Mouse (Mus musculus): ENCODE data around the gene Csad.

The Csad gene

DNA sequence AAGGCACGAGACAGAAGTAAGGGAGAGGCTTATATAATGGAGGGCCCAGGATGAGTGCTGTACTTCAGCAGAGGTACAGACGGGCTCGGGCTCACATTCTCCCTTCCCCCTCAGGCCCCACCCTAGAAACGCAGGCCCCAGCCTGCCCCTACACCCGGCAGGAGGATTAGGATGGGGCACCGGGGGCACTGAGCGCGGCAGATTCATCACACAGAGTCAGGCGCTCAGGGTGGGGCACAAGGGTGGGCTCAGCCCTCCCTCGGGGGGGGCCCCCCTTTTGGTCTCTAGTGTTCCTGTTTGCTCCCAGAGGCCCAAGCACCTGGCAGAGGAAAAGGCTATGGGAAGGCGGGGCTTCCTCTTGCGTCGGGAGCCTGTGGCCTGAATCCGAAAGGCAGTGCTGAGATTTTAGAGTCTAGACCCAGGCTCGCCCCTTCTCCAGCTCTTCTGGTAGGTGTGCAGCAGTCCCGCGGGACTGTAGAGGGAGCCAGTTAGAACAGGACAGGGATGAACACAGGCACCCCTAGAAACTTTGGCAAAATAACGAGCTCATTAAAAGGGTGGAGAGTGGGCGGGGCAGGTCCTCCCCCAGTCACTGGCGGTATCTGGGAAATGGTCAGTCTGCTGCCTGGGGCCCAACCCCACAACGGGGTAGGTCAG, 31.0 kb upstream of the Csad start:
- WGBS: 48% methylated on average over 21 of the region's 21 CpGs

DNA sequence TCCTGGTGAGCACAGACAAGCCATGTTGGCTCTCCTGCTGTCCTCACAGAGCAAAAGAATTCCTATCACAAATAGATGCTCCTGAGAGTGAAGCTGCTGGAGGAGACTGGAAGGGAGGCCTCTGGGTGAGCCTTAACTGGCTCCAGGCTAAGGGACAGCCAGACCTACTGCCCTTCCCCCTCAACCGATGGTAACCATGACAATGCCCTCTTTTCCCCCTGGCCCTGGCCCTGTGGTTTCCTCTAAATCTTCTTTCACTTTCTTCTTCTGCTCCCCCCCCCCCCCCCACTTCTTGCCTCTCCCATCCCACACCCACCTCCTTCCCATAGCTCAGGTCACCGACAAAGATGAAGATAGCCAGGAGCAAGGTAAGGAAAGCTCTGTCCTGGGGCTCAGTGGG, 29.4 kb upstream of the Csad start:
- 52% methylated on average over 2 of the region's 2 CpGs for WGBS

DNA sequence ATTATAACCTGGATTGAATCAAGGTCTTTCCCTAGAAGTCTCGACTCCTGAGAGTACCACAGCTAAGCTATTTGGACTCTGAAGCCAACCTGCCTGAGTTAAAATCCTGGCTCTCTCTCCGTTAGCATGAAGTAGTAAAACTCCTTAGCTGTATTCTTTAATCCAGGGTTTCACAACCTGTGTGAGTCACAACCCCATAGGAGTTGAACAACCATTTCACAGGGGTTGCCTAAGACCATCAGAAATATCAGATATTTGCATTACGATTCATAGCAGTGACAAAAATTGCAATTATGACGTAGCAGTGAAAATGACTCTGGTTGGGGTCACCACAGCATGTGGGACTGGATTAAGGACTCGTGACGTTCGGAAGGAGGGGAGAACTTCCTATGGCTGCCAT, 28.2 kb upstream of the Csad start:
- 91% methylated on average over 7 of the region's 7 CpGs for WGBS

DNA sequence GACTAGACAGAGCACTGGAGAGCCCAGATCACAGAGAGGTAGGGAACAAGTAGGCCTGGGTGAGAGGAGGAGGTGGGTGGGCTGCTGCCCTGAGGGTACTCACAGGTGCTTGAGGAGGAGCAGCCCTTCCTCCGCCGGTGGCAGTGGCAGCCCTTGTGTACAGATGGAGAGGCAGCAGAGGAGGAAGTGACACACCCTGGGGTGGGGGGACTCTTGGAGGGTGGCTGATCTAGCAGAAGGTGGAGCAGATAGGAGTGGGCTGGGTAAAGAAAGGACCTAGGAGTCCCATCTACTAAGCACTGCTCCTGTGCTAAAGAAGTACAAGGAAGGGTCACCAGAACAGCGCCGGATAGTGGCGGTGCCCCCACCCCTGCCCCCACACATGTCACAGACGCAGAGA, 27.2 kb upstream of the Csad start, which contains the start of gene Itgb7:
Itgb7 (minus strand) TSS at position 197 of the 400 bp plus-strand sequence.
- WGBS: 56% methylated on average over 6 of the region's 6 CpGs

DNA sequence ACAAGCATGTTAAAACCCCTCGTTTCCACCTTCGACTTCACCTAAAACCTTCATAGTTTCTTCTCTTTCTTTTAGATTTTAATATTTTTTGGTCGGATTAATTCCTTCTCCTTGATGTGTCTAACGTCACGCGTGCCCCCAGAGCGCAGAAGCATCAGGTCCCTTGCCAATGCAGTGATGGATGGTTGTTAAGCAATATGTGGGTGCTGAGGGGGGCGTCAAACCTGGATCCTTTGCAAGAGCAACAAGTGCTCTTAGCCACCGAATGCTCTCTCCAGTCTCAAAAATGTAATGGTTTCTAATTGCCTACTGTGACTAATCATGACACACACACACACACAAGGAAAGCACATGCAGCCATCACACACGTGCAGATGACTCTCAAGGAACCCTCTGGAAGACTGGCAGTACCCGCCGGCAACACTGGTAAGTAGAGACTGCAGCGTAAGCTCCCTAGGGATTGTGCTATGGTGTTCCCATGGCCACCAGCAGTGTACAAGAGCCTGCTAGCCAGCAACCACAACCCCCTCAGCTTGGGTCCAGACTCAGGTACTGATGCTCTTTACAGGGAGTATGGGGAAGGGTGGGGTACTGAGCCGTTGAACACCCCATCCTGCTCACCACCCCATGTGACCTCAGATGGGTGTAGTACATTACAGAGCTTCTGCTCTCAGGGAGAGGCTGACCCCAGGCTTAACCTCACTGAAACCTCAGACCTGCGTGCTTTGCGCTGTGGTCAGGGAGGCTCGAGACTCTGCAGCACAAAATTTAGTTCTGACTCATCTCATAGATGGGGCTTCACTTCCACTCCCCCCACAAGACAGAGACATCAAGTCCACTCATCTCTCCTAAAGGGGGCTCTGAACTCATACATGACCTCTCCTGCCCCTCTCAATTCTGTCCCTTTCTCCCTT, 26.1 kb upstream of the Csad start:
- WGBS: 81% methylated on average over 17 of the region's 17 CpGs

DNA sequence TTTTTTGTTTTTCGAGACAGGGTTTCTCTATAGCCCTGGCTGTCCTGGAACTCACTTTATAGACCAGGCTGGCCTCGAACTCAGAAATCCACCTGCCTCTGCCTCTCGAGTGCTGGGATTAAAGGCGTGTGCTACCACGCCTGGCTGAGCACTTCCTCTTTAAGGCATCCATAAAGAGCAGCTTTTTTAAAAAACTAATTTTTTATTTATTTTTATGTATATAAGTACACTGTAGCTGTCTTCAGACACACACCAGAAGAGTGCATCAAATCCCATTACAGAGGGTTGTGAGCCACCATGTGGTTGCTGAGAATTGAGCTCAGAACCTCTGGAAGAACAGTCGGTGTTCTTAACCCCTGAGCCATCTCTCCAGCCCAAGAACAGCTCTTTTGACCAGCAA, 21.1 kb upstream of the Csad start:
- WGBS: 84% methylated on average over 6 of the region's 6 CpGs

DNA sequence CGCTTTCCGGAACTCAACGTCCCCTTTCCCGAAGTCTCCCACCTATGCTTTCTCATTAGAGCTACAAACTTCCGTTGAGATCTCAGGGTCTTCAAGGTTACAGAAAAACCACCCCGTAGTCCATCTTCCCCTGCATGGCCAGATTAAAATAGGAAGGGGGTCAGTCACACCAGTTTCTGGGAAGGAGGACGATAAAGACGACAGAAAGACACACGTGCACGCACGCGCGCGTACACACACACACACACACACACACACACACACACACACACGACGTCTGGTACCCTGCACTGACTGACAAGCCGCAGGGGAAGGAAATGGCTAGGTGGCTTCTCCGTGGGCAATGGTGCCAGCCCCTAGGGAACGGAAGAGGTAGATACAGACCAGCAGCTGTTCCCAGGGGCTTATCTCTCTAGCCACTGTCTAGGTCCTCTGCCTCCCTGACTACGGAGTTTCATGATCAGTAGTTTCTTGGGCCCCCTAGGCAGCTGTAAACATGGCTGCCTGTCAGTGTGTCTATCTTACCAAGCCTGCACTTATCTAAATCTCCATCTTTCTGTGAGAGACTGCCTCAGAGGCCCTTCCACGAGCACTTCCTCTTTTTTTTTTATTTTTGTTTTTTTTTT, 20.6 kb upstream of the Csad start:
- 22% methylated on average over 21 of the region's 21 CpGs for WGBS

DNA sequence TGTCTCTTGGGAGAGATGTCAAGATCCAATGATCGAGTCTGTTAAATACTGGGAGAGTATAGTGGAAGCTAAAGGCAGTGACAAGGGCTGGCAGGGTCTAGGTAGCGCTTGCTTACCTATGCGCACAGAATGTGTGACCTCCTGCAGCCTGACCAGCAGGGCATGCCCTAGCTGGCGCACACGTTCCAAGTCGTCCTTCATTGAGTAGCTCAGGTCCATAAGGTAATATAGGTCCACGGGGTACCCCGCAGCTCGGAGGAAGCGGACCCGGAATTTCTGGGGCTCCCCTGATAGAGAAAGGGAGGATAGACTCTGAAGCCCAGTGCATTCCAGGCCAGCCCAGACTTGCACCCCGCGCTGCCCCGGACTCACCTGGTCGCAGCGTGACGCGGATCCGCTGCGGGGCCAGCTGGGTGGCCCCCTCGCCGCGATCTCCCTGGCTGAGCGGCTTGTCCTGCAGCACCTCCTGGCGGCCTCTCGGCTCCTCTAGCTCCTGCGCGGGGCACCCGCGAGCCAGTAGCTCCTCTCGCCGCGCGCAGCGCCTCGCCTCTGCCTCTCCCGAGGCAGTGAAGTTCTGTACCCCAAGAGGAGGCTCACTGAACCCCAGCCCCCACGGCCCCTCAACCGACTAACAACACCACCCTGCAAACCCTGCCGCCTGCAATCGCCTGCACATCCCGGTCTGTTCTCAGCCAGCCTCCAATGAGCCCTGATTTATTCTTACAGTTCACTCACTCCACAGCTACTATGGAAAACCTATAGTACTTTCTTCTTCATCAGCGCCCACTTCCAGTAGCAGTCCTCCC, 19.9 kb upstream of the Csad start:
- WGBS: 4% methylated on average over 43 of the region's 43 CpGs

DNA sequence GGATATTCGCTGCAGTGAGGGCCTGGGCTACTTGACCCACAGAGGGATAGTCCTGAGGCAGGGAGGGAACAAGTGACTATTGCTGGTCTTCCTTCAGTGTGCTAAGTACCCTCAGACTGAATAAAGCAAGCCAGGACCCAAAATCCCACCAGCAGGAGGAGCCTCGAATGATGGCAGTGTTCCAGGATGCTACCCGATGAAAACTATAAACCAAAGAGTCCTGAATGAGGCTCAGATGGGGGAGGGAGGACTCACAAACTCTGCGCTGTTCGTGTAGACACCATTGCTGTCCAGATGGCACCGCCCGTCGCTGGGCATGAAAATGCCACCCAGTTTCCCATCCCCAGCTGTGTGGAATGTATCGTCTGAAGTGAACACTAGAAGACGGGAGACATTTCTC, 17.9 kb upstream of the Csad start:
- 33% methylated on average over 10 of the region's 10 CpGs for WGBS

DNA sequence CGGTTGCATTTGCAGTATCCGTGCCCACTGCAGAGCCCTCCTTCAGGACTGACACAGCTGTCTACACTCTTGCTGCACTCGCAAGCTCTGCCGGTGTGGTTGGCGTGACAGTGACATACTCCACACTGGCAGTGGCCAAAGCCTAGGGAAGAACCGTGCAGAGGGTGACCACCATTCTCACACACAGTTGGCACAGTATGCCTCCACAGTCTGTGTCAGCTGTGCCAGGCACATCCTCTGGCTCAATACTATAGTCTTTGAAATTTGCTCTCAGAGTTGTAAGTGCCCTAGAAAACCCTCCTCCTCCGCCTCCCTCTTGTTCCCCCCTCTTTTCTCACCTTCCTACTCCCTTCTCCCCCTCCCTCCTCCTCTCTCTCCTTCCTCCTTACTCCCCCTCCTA, 12.8 kb upstream of the Csad start:
- WGBS: 45% methylated on average over 7 of the region's 7 CpGs

DNA sequence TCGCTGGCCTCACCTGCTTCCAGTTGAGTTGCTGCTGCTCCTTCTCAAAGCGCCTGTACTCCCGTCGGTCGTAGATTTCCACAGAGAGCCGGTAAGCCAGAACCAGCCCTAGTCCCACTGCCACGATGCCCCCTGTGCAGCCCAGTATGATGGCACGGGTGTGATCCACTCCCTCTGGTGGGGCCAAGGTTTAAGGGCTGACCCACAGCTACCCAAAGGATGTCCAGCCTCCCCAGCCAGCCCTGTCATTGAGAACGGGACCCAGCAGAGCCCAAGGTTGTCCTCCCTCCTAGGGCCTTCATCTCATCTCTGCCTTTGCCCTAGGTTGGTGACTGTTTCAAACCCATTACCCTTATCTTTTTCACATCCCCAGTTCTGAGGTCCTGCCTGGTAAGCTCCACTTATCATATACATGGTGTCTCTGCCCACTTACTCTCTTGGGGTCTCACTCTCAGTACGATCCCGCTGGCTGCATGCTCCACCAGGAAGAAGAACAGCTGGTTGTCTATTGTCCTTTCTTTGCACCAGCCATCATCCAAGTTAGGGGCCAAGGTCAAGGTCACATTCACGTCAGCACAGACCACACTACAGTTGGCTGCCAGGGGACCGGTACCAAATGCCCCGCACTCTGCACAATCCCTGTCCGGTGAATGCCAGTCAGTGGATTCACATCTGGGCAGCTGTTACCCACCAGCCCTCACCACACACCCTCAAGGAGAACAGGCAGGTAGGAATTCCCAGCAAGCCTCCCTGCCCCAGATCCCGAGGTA, 12.1 kb upstream of the Csad start:
- 82% methylated on average over 16 of the region's 16 CpGs for WGBS

DNA sequence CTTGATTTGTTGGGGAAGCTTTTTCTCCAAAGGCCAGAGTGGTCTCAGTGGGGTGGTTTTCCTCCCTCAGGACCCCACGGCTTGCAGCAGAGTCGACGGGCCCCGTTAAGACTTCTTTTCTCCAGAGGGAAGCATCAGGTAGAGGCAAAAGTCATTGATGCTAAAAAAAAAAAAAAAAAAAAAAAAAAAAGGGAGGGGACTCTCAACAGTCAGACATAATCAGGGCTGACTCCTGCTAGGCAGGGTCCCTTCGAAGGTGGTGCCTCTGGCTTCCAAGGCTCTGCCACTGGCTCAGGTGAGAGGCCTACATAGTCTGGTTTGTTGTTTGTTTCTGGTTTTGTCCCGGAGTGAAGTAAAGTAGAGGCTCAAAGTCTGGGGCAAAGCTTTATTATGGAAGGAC, 11.1 kb upstream of the Csad start:
- 84% methylated on average over 6 of the region's 6 CpGs for WGBS

DNA sequence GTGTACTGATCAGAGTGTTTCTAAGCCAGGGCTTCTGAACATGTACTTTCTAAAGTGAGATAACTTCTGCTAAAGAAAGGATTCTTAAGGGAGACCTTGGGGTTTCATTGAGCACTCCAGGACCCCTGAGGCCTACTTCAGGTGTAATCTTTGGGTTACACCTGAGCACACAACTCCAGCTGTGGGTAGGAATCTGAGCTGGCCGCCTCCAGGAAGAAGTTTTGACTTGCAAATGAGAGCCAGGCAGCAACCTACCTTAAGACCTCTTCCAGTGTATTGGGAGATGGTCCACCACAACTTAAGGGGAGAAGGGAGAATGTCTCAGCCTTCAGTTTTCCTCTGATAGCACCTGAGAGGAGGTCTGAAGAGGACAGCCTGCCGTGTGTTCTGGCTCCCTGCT, 9.6 kb upstream of the Csad start:
- WGBS: 61% methylated on average over 2 of the region's 2 CpGs

DNA sequence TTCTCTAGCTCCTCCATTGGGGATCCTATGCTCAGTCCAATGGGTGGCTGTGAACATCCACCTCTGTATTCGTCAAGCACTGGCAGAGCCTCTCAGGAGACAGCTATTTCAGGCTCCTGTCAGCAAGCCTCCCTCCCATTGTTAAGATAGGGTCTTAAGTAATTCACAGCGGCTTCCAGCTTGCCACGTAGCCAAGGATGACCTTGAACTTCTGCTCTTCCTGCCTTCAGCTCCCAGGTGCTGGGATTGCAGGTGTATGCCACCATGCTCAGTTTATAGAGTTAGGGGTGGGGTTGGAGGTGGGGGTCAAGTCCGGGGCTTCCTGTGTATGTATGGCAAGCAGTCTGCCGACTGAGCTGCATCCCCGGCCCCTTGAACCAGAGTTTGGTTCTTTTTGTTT, 7.4 kb upstream of the Csad start:
- 77% methylated on average over 6 of the region's 6 CpGs for WGBS

DNA sequence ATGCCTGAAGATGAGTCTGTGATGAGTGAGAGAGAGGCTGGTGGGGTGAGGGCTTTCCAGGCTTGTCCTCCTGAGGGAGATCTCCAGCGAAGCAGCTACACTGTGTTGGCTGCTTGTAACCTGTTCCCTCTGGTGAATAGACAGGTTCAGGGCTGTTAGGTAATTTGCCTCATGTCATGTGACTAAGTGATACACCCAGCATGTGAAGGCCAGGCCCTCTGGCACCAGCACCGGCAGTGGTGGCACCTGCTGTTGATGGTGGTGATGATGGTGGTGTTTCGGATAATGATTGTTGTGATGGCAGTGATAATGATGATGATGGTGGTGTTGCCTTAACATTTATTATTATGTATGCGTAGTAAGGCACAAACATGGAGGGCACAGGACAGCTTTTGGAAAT, 6.3 kb upstream of the Csad start:
- 90% methylated on average over 4 of the region's 4 CpGs for WGBS

DNA sequence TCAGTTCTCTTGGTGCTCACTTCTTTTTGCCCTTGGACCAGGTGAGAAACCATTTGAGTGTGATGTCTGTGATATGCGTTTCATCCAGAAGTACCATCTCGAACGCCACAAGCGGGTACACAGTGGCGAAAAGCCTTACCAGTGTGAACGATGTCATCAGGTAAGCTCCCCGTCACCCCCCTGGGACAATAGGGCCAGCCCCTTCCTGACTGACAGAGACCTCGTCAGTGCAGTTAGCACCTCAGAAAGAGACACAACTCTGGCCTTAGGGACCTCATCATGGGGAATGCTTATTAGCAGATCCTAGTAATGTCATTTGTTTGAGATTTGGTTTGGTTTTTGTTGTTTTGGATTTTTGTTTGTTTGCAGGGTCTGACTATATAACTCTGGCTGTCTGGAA, 4.6 kb upstream of the Csad start:
- 90% methylated on average over 8 of the region's 8 CpGs for WGBS

DNA sequence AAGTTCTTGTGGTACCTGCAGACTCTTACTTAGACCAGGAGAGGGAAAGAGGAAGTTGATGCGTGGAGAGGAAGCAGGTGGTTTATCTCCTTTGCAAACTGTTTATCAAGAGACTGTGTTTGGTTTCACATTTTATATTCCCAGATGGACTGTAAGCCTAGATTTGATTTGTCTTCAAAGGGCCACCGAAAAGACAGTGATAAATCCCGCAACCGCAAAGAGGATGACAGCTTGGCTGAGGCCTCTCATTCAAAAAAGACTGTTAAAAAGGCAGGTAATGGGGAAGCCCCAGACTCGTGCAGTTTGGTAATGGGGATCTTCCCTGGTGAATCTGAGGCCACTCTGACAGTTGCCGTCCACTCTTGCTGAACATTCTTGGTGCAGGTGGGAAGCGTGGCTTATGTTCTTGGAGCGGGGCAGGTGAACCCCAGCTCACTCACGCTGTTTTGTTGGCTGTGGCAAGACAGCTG, 3.6 kb upstream of the Csad start:
- 83% methylated on average over 9 of the region's 9 CpGs for WGBS

DNA sequence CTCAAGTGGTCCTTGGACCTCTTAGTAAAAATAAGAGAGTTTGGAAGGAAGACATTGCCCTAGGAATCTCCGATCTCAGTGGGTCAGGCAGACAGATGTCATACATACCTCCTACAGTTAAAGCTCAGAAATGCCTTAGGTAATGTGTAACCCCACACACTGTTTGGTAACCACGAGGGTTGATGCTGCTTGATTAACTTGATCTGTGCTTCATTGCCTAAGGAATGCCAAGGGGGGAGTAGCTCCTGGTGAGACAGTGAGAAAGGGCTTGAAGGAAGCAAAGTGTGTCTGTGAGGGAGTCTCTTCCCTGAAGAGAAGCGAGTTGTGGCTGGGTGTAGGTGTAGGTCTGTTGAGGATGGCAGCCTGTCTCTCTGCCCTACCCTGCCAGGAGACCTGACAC, 2.8 kb upstream of the Csad start:
- 53% methylated on average over 3 of the region's 3 CpGs for WGBS

DNA sequence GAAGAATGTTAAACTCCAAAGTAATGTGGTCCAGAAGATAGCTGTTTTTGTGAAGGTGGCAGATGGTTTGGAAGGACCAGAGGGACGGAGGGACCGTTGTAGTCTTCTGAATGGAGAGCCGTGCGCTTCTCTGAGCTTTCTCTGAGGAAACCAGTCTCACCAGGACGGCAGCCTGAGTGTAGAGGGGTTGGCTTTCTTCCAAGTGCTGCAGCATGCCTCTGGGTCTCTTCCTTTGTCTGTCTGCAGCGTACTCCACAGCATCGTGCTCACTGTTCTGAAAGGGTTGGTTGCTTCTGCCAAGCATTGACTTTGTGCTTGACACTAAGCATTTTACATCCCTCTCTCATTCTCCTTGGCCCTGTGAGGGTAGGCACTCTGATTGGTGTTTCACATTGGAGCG, 1.3 kb upstream of the Csad start:
- WGBS: 14% methylated on average over 8 of the region's 8 CpGs

DNA sequence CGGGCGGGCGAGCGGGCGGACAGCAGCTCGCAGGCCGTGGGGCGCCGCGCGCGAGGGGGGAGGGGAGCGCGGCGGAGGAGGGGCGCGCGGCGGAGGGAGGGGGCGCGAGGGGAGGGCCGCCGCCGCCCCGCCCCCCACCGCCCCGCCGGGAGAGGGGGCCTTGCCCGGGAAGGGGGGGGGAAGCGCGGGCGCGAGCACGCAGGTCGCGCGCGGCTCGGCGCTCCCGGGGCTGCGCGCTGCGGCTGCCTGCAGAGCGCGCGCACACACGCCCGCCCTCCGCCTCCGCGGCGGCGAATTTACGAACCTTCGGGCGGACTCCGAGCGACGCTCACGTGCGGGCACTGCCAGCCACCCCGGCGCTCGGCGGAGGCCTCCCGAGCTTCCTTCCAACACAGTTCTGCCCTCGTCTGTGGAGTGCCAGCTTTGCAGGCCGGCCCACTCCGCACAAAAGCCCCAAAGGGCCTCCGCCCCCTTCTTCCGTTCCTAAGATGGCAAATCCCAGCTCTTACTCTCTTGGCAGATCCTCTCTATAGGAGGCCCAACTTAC, 616 bp downstream of the Csad start:
- 2% methylated on average over 29 of the region's 72 CpGs for WGBS

Measured in cerebral cortex, adult 2 months (tissue).